Mouse (Mus musculus) E14TG2a.4 (cell line): ENCODE measurements around the gene Ppef2.

Experiments
- CTCF ChIP-seq: conservative IDR thresholded peaks from 2 replicates; pipeline ENCODE4 v1.5.1; 2014; ENCODE audit warnings: low read length
- NANOG ChIP-seq: IDR thresholded peaks from 2 replicates; pipeline ENCODE4 v1.6.1; 2014; ENCODE audit warnings: borderline replicate concordance, low read length, mixed read lengths
- POU5F1 ChIP-seq: IDR thresholded peaks from 2 replicates; pipeline ENCODE4 v1.6.1; 2014; ENCODE audit warnings: low read length, borderline replicate concordance

DNA sequence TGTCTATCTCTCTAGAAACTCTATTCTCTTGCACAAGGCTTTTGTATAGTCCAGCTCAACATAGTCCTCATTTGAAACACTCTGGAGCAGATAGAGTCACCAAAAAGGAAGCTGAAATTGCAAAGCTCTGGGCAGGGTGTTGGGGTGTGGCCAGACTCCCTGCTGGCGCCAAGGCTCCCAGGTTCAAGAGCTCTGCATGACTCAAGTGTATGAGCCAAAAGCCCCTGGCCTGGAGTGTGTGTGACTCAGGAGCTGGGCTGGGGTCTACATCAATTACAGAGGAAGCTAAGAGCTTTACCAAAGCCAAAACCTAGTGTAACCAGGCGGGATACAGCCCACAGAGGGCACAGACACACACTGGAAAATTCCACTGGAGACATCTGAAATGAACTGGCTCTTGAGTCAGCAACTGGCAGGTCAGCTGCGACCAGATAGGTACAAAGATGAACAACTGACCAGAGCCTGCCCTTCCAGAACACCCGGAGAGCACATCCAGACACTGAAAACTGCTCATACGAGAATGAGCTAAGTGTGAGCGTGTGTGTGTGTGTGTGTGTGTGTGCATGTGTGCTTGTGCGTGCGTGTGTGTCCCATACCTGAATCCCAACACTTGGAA is 35.7 kb downstream of the Ppef2 start:
- TF ChIP-seq CTCF: no peak
- no peak for TF ChIP-seq NANOG
- TF ChIP-seq POU5F1: no peak
